Mouse (Mus musculus) ovary, adult 18-20 months (tissue): Measurements from ENCODE around the gene Zxdc.

ENCODE experiments used
- DNase-seq: peaks from one replicate; pipeline ENCODE4 v3.0.0; 2022; ENCODE audit warnings: low spot score, mixed read lengths

Gene Zxdc

DNA sequence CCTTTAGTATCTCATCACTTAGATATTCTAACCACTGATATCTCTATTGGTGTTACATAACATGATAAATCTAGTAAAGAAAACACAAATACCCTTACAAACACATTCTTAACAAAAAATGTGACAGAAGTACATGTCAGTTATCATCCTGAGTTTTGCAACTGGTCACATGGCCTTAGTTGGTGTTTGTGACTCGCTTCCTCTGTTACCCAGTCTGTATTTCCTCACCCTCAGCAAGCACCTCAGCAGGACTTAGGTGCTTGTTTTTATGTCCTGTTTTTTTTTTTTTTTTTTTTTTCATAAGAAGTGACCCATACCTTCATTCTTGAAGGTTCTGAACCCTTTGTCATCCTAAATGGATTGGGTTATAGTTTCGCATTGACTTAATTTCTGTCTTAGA, 8.4 kb downstream of the Zxdc start:
- DNase-seq: no peak

DNA sequence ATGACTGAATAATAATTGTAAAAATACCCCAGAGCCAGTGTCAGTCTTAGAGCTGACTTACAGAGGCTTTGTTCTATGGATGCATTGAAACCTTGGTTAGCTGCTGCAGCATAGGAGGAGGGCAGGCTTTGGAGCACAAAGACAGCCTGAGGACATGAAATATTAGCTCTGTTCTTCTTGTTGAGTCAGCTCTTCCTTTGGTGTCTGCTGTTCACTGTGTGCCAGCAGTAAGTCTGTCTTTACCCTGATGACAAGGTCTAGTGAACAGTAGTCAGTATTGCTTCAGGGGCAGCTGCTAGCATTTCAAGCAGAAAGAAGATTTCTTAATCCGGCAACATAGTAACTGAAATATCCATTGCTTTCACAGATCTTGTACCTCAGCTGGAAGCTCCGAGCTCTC, 12.2 kb downstream of the Zxdc start:
- DNase-seq: no peak

DNA sequence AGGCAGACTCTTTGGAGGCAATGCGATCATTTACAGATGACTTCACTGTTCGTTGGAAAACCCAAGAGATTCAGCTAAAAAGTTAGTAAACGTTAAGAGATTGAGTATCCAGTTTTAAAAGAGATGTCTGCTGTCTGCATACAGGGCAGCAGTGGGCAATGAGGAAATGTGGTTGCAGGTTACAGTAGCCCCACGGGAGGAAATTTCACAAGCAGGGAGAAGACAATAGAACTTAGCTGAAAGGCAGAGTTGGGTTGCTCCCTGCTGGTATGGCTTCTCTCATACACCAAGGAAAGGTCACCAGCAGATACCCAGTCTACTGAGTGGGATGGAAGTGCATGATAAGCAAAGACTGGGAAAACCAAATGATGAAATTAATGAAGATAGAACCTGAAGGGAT, 21.3 kb downstream of the Zxdc start:
- no peak for DNase-seq

DNA sequence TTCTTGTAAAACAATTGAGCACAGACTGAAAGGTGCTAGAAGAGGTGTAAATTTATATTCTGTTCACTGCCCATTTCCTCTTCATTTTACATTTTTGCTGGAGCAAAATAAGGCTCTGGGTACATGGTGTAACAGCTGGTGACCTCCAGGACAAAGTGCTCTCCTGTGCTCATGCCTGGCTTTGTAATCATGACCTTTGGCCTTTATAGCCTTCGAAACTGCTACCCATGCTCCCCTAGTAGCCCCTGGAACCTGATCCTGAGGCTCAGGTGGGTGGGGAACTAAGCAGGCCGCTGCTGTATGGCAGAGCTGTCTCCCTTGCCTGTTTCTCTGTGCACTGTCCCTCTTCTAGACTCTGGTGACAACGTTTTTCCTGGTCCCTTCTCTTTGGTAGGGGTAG, 24.7 kb downstream of the Zxdc start:
- DNase-seq: no peak

DNA sequence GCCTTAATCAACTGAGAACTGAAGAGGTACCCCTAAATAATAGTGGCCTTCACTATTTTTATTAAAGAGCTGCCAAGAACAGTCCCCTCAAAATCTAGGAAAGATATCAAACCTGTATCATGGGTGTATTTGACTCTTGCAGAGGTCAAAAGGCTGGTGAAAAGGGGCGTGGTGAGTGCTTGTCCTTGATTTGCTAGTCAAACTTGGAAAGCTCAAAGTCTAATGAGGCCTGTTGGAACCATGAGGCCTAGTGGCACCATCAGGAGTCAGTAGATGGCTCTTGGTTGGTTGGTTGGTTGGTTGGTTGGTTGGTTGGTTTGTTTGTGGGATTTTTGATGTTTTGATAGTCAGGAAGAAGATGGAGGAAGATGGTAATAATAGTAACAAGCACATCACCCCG, 26.5 kb downstream of the Zxdc start:
- no peak for DNase-seq

DNA sequence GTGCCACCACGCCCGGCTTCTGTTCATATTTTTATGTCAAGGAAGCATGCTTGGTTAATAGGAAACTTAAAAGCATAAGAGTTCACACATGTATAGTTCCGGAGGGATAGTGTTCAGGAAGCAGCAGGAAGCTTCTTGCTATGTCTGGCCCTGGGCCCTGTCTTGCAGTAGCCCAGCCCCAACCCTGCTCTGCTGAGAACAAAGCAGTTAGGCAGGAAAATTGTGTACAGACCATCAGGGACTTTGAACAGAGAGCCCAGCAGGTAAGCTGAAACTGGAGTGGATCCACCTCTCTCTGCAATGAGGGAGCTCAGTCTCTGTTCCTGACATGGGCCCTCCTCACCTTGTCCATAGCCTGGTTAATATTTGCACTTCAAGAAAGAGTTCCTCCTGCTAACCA, 28.0 kb downstream of the Zxdc start:
- DNase-seq: no peak

DNA sequence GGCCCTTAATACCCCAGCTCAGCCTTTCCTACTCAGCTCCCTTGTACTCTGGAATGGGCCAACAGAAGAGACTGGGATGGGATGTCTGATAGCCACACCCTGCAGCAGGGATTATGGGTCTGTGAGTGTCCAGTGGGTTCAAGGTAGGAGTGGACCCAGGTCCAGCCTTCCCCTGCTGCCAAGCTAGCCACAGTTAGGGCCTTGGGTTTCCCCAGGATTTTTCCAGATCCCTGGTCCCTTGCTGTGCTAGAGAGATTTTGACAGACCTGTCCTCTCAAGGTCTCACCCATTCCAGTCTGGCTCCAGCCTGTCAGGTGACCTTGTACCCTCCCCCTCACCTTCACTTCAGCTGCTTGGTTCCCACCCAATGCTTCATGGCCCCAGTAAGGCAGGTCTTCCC, 39.3 kb downstream of the Zxdc start:
- no peak for DNase-seq

DNA sequence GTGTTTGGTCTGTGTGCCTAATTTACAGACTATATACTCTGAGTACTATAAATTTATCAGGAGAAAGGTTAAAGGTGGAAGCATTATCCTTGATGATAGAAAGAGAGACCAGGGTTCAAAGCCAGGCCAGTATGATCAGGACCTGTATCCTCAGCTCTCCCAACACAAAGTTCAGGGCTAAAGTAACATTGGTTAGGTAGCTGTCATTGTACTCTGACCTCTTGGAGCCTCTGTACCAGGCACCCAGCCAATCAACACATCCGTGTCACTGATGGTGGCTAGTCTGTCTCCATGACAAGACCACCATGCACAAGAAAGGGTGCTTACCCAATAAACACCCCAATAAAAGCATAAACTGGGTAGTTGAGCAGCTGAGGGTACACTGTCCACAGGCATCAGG, 41.7 kb downstream of the Zxdc start:
- no peak for DNase-seq

DNA sequence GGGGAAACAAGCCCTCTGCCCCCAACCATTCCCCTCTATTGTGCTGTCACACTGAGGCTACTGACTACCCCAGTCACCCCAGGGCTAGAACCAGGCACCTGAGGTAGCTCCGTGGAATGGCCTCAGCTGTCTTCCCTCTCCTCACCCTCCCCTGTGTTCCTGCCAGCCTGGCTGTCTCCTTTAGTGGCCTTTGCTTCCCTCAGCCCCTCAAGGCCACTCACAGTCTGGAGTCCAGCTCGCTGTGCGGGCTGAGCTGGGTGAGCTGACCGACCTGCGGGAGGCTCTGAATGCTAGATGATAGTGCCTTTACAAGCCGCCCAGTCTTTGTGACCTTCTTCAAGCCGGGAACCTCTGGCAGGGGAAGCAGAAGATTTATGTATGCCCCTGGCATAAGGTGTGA, 42.6 kb downstream of the Zxdc start:
- DNase-seq: peak; percentile 37

DNA sequence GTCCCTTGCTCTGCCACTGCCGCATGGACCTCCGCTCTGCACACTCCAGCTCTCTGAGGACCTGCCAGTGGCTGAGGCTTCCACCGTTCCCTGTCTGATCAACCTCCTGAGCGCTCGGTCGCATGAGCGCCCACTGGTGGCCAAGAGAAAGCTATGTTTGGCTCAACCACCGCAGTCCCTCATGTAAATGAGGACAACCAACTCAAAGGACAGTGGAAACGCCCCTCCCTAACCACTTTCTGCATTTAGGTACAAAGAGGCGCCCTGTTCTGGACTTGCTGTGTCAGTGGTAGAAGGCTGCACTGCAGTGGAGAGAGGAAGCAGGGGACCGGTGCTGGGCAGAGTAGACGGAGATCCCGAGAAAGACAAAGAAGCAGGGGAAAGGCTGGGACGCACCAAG, 53.3 kb downstream of the Zxdc start:
- DNase-seq: peak; percentile 67

DNA sequence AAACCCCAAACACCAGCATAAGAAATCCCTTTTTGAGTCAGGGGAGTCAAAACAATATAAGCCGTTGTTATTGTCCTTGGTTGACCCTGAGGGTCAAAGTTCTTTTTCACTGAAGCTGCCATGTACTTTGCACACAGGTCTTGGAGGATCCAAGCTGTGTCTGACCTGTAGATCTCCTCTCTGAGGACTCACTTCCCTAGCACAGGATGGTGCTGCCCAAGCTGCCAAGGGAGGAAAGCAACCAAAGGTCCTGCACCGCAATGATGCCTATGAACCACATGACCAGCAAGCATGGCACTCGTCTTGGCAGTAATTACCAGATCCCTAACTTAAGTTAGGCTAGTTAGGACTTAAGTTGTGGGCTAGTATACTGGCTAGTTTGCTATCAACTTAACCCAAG, 56.1 kb downstream of the Zxdc start:
- no peak for DNase-seq

DNA sequence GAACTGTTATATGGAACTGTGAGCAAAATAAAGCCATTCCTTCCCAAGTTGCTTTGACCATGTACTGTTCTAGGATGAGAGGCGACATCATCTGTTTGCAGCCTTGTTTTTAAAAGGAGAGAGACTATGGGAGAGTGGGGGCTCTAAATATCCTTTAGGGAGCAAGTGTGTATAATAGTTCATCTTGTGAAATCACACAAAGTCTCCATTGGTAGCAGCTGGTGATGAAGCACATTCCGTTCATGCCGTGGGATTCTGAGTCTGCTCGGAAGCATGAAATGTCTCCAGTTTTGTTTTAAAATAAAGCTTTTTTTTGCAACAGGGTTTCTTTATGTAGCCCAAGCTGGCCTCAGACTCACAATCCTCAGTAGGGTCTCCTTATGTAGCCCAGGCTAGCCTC, 56.7 kb downstream of the Zxdc start:
- no peak for DNase-seq

DNA sequence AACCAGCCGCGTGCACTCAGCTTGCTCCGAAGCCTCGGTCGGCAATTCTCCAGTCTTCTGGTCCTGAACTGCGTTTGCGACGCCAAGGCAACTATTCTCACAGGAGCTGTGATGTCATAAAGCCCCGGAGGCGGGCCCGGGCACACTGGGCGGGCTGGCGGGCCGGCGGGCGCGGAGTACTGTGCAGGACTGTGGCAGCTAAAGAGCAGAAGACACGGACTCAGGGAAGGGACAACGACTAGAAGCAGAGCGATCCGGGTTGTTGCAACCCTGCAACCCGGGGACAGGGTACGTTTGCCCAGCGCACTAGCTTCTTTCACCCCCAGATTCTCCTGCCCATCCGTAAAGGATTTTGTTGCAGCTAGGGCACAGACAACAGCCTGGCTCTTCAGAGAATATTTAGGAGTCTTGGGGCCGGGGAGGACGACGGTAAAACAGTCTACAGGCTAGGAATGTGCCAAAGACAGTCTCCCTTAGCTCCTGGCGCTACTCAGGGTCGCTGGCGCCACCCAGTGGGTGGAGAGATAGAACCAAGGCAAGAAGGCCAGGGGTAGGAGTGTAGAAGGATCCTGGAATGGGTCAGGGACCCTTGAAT, 59.2 kb downstream of the Zxdc start, which contains the start of gene Cfap100:
TSS of gene Cfap100 (minus strand) at position 418 of the 595 bp plus-strand sequence.
- DNase-seq: peak; percentile 63

DNA sequence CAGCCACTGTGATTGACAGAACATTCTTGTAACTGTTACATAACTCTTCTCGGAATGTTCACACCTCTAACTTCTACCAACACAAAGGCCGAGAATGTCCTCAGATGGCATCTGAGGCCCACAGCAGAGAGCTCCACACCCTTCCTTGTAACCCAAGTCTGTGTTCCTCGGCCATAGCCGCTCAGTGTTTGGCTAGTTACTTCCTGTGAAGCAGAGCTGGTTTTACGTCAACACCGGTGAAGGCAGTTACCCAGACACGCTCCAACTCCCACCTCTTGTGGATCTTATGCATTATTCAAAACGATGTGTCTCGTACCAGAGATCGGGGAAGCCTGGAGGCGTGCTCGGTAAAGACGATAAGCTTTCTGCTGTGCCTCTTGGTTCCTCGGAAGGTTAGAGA, 60.6 kb downstream of the Zxdc start:
- no peak for DNase-seq

DNA sequence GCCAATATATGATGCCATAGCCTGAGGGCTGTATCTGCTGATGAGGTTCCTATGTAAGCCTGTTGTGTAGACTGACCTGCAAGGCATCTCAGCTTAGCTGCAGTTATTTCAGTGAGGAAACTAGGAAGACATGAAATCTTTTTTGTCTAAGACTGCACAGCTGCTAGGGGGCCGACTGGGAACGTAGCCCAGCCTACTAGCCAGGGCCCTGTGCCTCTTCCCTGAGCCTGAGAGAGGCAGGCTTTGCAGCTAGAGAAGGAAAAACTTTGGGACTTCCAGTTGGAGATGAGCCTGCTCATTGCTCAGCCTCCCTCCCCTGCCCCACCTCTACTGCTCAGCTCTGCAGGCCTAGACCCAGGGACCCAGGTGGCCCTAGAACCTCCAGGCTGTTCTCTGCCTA, 62.2 kb downstream of the Zxdc start:
- no peak for DNase-seq

DNA sequence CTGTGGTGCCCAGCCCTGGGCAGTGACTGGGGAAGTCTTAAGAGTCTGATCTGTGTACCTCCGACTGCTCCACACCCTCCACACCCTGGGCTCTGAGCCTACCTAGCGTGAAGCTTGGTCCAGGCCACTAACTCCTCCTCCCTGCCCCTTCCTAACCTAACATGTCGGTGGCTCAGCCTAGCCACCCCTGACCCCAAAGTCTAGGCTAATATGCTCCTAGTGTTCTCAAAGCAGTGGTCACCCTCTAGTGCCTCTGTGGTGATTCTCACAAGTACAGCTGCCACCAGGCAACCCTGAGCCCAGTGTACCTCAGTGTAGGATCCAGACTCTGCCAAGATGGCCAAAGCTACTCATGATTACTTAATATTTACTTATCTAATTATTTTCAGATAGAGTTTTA, 65.4 kb downstream of the Zxdc start:
- no peak for DNase-seq

DNA sequence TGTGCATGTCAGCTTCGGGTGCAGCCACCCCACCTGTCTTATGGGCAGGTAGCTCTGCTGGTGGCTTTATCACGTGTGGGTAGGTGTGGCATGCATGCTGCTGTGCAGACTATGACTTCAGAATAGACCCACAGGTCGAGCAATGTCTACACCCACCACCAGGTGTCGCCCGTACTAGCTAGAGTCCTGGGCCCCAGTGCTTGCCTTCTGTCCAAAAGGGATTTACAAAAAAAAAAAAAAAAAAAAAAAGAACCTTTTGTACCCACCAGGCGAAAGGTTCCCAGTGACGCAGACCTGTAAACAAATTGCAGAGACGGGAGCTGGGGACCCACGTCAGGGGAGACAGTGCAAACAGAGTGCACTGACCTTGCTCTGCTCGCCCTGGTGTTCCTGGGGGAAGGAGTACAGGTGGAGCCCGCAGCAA, 65.9 kb downstream of the Zxdc start:
- peak; percentile 21 for DNase-seq

DNA sequence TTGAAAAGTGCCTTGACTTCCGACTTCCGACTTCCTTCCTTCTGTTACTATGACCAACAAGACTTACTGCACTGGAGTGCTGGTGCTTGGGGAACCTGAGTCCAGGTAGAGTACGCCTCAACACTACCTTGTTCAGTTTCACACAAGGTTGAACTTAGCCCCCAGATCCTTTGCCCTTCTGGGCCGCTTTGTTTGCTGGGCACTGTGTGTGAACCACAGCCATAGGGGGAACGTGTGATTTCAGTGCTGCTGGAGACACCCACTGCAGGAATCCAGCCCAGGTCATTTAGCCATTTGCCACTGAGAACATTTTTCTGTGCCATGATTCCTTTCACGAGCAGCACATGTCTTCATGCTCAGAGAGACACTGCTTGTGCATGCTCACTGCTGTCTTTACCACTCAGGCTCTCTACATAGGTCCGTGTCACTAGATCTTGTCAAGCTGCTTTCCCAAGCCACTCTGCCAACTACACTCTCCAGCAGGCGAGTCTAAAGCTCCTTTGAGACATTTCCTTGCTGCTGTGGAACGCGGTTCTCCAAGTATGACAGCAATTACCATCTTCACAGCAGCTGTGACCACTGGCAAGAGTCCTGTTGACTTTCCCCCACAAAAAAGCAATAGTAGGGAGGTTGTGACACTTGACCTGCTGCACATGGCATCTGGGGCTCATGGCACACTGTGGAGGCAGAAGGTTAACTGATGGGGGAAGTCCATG, 67.1 kb downstream of the Zxdc start:
- no peak for DNase-seq

DNA sequence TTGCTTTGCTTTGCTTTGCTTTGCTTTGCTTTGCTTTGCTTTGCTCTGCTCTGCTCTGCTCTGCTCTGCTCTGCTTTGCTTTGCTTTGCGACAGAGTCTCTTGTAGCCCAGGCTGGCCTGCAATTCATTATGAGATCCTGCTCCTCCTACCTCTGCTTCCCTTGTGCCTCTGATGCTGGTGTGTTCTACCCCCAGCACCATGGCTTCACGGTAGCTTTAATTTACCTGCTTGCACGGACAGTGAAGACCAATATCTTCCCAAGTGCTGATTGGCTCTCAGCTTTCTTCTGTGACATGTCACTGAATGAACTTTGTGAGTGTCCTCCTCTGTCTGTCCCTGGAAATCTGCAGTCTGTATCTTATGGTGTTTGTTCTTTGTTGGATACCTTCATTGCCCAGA, 67.7 kb downstream of the Zxdc start:
- no peak for DNase-seq

DNA sequence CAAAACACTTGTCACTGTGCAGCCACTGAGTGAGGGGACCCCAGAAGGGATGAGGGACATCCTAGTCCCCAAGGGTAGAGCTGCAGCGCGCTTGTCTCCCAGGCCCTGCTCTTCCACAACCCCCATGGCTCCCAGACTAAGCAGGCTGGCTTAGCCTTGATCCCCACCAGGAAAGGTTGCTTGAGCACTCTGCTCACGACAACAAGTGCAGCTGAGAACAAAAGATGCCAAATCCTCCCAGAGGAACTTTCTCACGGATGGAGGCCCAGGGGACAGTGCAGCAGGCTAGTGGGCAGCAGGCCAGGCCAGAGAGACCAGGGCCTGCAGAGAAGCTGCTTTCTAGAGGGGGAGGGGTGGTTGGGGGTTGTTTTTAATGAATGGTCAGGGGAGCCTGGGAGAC, 77.6 kb downstream of the Zxdc start:
- DNase-seq: no peak

DNA sequence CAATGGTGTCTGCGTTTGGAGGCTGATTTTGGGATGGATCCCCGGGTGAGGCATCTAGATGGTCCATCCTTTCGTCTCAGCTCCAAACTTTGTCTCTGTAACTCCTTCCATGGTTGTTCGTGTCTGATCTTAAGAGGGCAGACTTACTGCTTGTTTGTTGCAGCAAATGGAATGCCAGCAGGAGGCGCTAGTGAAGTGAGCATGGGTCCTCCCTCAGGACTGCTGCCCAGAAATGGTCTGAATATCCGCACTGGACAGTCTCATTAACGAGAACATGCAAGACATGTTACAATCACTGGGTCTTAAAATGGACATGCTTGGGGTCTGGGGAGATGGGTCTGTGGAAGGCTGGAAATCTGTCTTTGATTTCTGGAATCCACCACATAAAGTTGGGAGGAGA, 80.9 kb downstream of the Zxdc start:
- DNase-seq: peak; percentile 62

DNA sequence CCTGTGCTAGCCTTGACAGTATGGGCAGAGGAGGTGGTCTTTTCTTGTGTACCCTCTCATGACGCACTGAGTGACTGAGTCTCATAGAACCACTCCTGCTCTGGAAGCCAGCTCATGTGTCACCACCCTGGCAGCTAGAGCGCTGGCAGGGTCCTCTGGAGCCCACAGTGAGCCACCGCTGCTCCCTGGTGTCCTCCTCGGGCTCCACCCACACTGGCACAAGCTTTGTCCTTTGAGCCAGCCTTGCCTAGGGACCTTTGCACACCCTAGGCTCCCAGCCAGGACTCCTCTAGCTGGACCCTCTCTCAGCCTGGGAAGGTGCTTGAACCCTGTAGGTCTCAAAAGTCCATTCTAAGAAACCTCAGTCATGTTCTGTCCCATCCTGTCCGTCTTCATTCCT, 81.4 kb downstream of the Zxdc start:
- DNase-seq: no peak

DNA sequence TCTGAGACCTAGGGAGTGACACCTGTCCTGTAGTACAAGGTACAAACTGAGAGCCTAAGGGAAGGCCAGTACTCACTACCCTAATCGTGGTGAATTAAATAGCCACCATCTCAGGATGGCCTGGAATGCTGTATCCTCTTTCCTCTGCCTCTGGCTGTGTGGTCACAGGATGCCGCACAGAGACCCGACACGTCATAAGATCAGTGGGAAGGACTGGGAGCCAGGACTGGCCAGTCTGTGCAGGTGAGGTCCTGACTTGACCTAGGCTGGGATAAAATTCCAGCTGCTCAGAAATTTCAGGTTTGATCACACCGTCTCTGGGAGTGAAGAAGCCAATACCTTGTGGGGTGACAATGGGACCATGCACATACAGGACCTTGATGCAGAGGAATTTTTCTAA, 82.2 kb downstream of the Zxdc start:
- no peak for DNase-seq

DNA sequence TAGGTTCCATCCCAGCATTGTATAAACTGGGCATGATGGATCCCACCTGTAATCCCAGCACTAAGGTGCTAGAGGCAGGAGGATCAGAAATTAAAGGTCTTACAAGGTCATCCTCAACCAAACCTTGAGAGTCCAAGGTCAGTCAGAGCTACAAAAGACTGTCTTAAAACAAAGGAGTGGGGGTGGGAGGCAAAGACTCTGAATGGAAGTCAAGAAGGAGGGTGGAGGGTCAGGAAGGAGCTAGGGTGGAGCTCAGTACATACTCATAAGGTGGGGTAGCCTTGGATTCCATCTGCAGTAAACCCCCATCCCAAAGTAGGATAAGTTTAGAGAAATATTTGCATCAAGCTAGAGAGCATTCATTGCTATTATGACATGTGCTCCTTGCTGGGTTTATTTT, 83.3 kb downstream of the Zxdc start:
- DNase-seq: no peak
